Mouse (Mus musculus) cerebellum, postnatal 4 days (tissue): ENCODE data around the gene Leng9.

Experiments used
- DNase-seq, 2 experiments: peaks; one replicate each; pipeline ENCODE4 v3.0.0; 2022; ENCODE audit warnings: low spot score in 2 of 2, mixed read lengths in 1 of 2

Gene Leng9

DNA sequence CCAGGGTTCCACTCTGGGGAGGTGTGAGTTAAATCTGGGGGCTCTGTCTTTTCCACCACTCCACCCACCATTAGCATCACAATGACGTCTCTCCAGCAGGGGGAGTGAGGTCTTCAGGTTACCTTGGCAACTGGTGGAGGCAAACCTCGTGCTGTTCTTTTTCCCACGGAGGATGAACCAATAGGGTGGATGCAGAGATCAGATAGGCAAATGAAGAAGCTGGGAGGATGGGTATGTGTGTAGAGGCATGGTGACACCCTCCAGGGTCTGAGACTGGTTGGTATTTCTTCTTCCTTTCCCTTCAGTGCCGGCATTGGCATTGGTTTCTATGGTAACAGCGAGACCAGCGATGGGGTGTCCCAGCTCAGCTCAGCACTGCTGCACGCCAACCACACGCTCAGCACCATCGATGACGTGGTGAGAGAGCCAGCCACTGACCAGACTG lies 25.8 kb downstream of the Leng9 start:
- DNase-seq = peak in 1 of 2 experiments; percentile 74

DNA sequence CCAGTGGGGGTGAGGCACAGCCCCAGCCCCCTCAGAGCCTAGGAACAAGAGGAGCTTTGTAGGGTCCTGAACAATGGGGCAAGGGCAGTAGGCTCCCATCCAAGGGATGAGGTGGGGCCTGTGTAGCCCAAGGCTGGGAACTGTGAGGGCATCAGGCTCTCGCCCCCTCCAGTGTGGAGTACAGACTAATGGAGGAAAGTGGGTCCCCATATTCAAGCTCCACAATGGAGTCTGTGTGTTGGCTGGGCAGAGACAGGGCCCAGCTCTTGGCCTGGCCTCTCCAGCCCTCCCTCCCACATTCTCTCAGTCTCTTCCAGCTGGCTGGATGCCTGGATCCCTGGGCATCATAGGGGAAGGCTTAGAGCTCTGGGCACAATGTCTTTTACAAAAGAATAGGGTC lies 26.4 kb downstream of the Leng9 start:
- DNase-seq = peak; percentile 49 to 78

DNA sequence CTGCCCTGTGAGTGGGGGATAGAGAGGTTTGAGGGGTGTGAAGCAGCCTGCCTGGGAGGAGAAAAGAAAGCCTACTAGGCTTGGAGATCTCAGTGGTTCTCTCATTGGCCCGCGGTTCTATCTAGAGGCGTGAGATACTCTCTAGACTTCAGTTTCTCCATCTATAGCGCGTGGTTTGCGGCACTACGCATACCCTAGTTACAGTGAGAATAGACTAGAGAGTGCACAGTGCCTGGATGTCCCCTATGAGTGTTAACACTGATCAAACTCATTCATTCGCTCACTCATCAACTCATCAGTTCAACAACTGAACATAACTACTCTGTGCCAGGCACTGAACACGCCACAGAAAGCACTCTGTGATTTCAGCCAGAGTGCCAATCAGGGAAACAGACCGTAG lies 27.4 kb downstream of the Leng9 start:
- DNase-seq = no peak

DNA sequence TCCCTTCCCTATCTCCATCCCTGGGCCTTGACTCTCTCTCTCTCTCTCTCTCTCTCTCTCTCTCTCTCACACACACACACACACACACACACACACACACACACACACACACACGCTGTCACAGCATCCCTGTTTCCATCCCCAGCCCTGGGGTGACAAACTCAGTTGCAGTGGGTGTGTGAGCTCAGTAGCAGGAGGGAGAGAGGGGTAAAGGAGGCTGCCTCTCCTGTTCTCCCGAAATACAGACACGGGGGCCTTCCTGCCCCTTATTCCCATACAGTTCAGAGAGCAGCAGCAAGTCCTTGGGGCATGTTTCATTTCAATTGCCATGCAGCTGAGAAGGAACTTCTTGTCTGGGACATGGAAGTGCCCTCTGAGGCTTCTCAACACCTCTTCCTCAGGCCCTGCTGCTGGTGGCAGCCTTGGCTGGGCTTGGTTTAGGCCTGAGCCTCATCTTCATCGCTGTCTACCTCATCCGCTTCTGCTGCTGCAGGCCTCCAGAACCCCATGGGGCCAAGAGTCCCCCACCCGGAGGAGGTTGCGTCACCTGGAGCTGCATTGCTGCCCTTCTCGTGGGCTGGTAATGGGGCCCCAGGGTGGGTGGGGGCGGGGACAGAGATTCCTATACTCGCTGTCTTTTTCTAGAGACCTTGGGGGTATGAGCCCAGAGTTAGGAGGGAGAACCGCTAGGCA lies 28.0 kb downstream of the Leng9 start:
- DNase-seq = no peak

DNA sequence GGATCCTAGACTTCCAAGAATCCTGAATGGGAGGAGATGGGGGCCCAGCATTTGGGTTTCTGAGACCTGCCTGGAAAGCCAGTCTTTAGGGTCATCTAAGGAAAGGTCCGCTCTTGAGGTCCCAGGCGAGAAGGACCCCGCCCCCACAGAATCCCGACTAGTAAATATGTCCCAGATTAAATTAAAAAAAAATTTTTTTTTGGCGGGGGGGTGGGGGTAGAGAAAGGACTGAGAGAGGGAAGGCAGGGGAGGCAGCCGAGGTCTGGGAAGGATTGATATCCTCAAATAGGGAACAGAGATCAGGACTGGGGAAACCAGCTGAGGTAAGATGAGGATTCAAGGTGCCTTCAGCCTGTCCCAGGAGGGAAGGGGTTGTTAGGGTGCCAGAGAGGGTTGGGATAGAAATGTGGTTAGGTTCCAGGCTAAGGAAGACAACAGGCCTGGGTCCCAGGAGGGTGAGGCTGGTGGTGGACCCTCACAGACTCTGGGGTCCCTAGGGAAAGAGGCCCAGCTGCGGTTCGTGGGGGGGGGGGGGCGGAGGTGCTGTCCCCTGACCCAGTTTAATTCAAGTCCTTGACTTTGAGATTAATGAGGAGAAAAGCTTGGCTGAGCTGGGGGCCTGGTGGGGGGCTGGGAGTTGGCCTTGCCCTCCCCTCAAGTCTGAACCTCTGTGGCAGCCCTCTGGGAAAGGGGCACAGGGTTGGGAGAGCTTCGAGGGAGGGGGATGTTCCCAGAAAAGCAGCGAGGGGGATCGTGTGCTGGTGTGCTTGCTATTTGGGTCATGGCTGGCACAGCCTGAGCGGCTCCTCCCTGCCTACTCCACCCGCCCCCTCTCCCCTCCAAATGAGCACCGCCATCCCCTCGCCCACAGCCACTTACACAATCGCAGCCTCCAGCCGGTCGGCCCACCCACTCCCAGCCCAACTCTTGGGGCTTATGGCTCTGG lies 29.9 kb downstream of the Leng9 start:
- no peak for DNase-seq

DNA sequence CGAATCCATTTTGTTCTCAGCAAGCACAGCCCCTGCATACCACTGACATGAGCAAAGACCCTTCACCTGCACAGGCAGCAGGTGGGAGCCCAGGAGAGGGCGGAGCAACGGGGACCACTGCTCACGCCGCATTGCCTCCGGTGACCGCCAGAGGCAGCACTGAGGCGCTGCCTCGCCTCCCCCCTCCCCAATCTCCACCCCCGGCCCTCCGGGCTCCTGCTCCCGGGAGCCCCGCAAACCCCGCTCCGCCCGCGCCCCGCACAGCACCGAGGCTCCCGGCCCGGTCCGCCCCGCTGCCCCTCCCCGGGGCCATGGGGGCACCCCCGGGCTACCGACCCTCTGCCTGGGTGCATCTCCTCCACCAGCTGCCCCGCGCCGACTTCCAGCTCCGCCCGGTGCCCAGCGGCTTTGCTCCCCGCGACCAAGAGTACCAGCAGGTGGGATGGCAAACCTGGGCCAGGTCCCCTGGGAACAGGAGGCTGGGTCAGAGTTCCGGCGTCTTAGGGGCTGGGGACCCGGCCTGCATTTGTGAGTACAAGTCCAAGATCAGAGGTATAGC lies 30.8 kb downstream of the Leng9 start, which contains the start of gene Ttyh1:
Gene Ttyh1, plus strand, starts transcription at position 65 of the 559 bp plus-strand sequence.
- peak; percentile 65 to 73 for DNase-seq

DNA sequence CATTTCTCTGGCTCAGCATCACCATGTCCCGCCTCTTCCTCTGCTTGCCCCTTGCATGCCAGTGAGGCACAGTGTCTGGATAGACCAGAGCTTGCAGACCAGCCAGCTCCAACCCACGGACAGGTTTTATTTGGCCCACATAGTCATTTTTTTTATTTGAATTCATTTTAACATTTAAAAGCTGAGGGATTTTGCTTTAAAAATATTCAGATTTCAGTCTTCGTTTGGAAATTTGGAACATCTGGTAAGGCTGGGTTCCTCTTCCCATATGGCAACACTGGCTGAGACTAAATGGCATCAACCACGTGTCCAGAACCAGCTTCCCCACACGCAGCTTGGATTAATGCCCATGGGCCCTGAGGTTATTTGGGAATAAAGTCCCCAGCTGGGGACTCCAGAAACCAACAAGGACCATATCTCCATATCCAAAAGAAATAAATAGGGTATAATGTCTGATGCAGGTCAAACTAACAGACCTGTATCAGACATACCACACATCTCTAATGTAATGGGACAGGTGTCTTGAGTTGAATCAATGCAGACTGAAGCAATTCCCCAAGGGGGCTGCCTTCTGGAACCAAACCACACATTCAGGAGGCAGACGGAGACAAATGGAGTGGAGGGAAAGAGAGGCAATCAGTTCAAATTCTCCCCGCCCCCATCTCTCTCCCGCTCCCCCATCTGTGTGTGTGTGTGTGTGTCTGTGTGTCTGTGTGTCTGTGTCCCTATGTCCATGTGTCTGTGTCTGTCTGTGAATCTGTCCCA lies 32.9 kb downstream of the Leng9 start:
- DNase-seq = no peak

DNA sequence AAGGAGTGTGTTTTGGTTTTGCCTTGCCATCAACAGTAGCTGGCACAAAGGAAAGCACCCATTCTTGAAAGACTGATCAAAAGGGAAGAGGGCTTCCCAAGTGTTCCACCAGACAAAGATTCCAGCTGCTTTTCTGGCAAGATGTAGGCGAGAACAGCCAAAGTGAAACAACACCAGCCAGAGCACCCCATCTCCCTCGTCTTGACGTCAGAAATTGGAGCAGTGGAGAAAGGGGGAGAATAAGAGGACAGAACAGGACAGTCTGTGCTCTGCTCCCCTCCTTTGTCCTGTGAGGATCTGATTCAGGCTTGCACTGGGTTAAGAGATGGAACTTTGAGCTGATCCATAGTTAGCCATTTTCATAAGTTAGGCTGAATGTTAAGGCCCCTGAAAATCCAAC lies 38.4 kb downstream of the Leng9 start:
- no peak for DNase-seq

DNA sequence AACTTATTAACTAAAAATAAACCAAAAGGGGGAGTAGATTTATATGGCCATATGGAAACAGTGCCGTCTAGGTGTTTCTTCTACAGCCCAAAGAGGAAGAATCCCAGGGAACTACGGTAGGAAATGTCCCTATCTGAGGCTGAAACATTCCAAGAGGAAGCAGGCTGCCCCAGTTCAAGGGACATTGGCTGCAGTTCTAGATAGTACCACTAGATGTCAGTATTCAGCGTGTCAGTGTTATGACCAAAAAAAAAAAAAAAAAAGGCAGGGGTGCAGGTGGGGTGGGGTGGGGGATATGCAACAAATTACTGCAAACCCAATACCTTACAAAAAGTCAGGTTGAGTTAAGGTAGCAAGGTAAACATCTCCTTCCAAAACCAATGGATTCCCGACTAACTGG lies 46.8 kb downstream of the Leng9 start:
- DNase-seq = no peak

DNA sequence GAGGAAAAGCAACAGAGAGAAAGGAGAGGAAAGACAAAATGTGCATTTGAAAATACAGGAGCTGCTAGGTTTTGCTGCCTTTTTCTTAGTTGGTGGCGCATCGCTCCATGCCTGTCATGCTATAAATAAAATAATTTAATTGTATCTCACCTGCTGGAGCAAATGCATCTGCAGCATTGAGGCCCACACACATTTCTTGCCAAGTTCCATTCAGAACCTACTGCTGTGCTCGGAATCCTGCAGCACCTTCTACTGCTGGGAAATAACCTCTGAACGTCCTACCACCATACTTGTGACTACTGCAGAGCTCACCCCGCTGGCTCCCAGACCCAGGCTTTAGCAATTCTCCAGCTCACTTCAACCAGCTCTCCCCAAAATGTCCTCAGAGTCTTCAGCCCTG lies 49.0 kb downstream of the Leng9 start:
- no peak for DNase-seq

DNA sequence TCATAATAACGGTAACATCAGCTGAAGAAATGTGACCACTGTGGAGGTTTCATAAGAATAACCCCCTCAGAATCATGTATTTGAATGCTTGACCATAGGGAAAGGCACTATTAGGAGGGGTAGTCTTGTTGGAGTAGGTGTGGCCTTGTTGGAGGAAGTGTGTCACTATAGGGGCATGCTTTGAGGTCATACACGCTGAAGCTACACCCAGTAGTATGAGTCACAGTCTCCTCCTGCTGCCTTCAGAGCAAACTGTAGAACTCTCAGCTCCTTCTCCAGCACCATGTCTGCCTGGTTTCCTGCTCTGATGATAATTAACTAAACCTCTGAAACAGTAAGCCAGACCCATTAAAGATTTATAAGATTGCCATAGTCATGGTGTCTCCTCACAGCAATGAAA lies 51.3 kb downstream of the Leng9 start:
- no peak for DNase-seq

DNA sequence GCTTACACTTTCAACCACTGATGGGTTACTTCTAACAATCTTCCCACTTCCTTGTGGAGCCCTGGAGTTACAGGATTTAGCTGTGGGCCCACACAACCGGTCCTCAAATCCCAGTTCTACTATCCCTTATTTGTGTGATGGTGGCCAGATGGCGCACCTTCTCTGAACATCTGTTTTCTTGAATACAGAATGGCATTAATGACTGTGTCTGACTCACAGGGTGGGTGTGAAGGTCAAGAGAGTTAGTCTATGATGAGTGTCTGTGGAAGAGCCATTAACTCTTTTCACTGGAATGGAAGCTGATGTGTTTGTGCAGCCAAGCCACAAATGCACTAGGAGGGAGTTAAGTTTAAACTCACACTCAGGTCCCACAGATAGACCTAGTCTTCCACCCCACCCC lies 51.9 kb downstream of the Leng9 start:
- DNase-seq = no peak
